Mouse (Mus musculus) Patski (cell line): ENCODE measurements around the gene Sdr42e1. TPM values are rescaled to one million over a fixed set of nuclear protein-coding genes. Genes with fewer than 3 reads are reported as not detected.

Source experiments
- ATAC-seq: fragments of 100-300 bp; one replicate; pipeline ENCODE4 v1.8.0; 2021
- CTCF ChIA-PET: fragments of 350-600 bp; sonication (Branson Sonifier 250); formaldehyde crosslinking; loops from one replicate; lab custom pipeline; 2022; ENCODE audit warnings: inconsistent platforms; lab: Charles Lee
- POLR2A ChIA-PET: fragments of 350-600 bp; sonication (Branson Sonifier 250); formaldehyde crosslinking; loops from one replicate; lab custom pipeline; 2022; ENCODE audit warnings: antibody characterized with exemption, inconsistent platforms; lab: Charles Lee
- DNase-seq: peaks from one replicate; pipeline ENCODE4 v3.0.0-alpha.2; 2011; ENCODE audit warnings: low read depth, low spot score
- H3K27me3 ChIP-seq: fragments of 371-371 bp; one replicate; pipeline ENCODE4 v1.5.1; 2021
- CTCF ChIP-seq: fragments of 100-300 bp; IDR thresholded peaks from one replicate; pipeline ENCODE4 v1.5.1; 2021
- in situ Hi-C: fragments of 300-500 bp; cut with MboI; formaldehyde crosslinking; loops from 3 replicates; pipeline ENCODE4 v1.11.1; 2018; ENCODE audit warnings: low pct_unique_long_range_greater_than_20kb, mixed read lengths
- polyA plus RNA-seq: library from polyadenylated mRNA; unstranded; gene quantifications from one replicate; pipeline ENCODE4 v1.2.3, GENCODE M21; 2021

Sdr42e1 gene
- polyA plus RNA-seq, 1 experiment from 2014 or later: 1.6 TPM

DNA sequence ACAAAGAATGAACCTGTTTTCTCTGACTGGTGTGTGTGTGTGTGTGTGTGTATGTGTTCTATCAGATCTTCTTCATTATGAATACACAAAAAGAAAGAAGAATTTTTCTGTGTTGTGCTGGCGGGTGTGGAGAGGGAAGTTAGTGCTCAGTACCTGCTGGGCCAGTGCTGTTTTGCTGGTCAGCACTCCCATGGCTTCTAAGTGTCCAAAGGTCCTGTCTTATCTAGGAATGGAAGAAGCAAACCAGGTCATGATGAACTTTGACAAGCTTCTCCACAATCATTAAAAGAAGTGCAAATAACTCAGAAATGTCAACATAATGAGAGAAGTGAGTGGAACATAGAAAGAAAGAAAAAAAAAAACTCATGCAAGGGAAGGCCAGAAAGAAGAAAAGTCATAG lies 22.1 kb upstream of the Sdr42e1 start:
- no peak for ATAC-seq
- no peak for DNase-seq
- ChIA-PET CTCF (interaction anchor here (0.8 kb wide), 1 partner anchor 32 kb away, joined by 3 read pairs; no protein-coding TSS in a partner anchor), POLR2A (no interaction called here)
- no peak for TF ChIP-seq CTCF
- peaks cover 12% of the 10 kb centered on the region for H3K27me3 ChIP-seq
- in situ Hi-C loops: loop anchor here (5.0 kb wide), 2 partner anchors 92 to 167 kb away; no protein-coding TSS in a partner anchor

DNA sequence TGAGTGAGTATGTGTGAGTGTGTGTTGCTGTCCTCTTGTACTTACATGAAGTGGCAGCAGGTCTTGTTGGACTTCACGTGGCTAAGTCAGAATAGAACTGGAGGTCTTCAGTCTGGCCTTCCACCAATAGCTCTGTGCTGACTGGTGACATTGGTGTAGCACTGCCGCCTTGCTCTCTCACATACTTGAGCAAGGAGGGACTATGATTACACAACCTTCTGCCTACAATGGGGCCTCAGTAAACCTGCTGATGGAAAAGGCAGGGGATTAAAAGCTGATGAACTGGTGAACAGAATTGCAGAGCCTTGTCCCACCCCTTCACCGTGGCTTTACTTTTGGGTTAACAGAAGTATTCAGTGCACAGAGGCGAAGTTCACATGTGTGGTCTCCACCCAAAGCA lies 18.6 kb upstream of the Sdr42e1 start:
- ATAC-seq (no peak), DNase-seq (no peak)
- peaks cover 20% of the 10 kb centered on the region for H3K27me3 ChIP-seq
- in situ Hi-C loops: no loop called here
- CTCF ChIA-PET: interaction anchor here (1.5 kb wide), 1 partner anchor 10 kb away, joined by 3 read pairs; no protein-coding TSS in a partner anchor
- no peak for TF ChIP-seq CTCF
- POLR2A ChIA-PET: no interaction called here

DNA sequence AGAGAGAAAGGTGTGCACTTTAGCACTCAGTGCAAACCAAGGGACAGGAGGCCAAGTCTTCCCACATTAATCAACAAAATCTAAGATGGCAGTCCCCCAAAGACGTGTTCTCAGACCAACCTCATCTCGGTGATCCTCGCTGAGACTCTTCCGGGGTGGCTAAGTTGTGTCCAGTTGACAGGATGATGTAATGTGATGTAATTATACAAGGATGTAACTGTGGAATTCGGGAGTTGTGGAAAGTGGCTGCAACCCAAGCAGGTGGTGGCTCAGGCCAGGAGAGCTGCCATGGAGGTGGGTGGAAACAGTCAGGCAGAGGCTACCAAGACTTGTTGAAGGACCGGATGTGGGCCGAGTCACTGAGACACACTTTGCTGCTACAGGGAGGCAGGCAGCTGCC lies 14.4 kb upstream of the Sdr42e1 start:
- CTCF ChIA-PET: no interaction called here
- peaks cover 13% of the 10 kb centered on the region for H3K27me3 ChIP-seq
- in situ Hi-C loops: no loop called here
- ATAC-seq (no peak), DNase-seq (no peak)
- POLR2A ChIA-PET: no interaction called here
- no peak for TF ChIP-seq CTCF

DNA sequence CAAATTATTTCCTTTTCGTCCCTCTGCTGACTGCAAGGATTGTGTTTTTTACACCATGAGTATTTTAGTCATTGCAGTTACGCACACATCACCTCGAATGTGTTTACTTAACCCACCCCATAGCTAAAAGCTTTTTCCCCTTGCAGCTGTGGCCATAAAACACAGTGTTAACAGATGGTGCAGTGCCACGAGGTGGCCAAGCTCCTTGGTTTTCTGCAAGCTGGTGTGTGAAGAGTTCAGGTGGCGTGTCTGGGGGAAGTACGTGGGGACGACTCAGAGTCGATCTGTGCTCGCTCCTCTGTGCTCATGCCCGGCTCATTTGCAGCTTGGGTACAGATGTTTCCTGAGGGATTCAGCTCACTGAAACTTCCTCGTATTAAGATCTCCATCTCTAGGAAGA lies 11.0 kb upstream of the Sdr42e1 start:
- ATAC-seq: no peak

DNA sequence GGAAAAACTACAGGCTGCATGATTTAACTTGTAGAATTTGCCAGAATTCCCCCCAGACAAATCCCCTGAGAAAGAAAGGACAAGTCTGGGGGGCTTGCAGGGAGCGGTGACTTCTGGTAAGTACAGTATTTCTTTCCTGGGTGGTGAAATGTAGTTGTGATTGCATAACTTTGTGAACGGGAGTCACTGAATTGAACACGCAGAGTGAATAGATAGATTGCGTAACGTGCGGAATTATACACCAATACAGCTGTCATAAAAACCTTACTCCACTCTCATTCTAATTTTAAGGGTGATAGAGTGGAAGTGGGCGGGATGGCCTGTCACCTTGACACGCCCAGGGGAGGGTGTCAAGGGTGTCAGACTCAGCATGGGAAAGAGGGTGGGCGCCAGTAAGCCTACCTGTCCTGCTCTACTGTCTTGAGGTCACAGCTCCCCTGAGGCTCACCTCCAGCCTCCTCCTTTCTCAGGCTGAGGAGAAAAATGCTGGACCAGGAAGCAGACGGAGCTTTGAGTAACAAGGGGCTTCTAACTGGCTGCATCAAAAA lies 10.5 kb upstream of the Sdr42e1 start:
- peaks cover 21% of the 10 kb centered on the region for H3K27me3 ChIP-seq
- CTCF ChIA-PET: no interaction called here
- in situ Hi-C loops: no loop called here
- ATAC-seq (no peak), DNase-seq (no peak)
- POLR2A ChIA-PET: no interaction called here
- no peak for TF ChIP-seq CTCF

More for the DNA sequence above, 11.0 kb upstream of the Sdr42e1 start:
- in situ Hi-C loops: no loop called here
- ChIA-PET POLR2A (no interaction called here), CTCF (no interaction called here)
- no peak for TF ChIP-seq CTCF
- peaks cover 21% of the 10 kb centered on the region for H3K27me3 ChIP-seq
- DNase-seq: no peak

DNA sequence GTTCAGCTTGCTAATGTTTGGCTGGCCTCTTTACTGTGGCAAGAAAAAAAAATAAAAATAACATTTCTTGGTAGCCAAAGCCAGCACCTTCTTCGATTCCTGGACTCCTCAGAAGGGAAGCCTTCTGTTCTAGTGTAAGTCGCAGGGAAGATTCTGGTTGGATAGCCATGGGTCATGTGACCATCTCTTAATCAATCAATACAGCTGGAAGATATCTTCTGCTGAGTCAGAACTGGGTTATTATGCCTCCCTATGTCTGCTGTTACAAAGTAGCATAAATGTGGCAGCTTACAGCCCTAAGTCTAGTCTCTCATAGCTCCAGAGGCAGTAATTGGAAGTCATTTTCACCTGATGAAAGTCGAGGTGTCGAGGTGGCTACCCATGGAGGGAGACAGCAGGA lies 5.2 kb upstream of the Sdr42e1 start:
- no peak for DNase-seq
- in situ Hi-C loops: no loop called here

DNA sequence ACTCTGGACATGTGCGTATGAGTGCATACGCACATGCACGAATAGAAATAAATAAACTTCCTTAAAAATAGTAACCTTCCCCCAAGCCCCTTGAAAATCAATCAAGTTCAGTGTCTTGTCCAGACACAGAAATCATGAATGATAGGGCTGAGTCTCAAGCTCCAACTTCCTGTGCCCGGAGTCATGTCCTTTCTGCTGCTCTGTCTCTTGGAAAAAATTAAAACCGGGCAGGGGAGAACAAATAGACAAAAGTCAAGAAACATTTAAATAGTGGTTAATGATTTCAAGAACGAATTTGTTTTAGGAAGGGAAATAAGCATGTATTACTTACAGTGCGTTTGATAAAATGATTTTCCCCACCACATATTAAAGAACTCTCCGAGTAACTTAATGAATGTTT lies 3.5 kb upstream of the Sdr42e1 start:
- in situ Hi-C loops: no loop called here
- no peak for ATAC-seq
- TF ChIP-seq CTCF: no peak
- DNase-seq: no peak
- peaks cover 12% of the 10 kb centered on the region for H3K27me3 ChIP-seq
- ChIA-PET CTCF (interaction anchor here (1.4 kb wide), 1 partner anchor 31 kb away, joined by 4 read pairs; no protein-coding TSS in a partner anchor), POLR2A (no interaction called here)

More for the DNA sequence above, 5.2 kb upstream of the Sdr42e1 start:
- ChIA-PET POLR2A (no interaction called here), CTCF (interaction anchor here (1.1 kb wide), 1 partner anchor 171 kb away, joined by 3 read pairs; no protein-coding TSS in a partner anchor)
- peaks cover 13% of the 10 kb centered on the region for H3K27me3 ChIP-seq
- TF ChIP-seq CTCF: no peak
- ATAC-seq: no peak

DNA sequence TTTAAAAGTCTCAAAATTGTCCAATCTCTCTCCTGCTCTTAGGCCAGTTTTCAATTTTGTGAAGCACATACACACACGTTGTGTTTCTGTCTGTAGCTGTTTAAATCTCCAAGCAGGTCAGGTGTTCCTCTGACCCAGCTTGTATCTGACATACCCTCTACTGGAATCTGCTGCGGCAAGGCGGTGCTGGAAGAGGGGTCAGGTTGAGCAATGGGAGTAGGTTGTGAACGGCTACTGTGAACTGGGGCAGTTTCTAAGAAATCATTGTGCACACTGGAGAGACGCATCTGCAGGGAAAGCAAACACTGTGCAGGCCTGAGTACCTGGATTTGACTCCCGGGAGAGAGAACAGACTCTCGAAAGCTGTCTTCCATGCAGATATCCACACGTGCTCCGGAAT lies 3.0 kb upstream of the Sdr42e1 start:
- in situ Hi-C loops: no loop called here
- no peak for DNase-seq
- ChIA-PET POLR2A (no interaction called here), CTCF (interaction anchor here (1.4 kb wide), 1 partner anchor 30 kb away, joined by 4 read pairs; no protein-coding TSS in a partner anchor)
- ATAC-seq: no peak
- H3K27me3 ChIP-seq: peaks cover 7% of the 10 kb centered on the region
- no peak for TF ChIP-seq CTCF

DNA sequence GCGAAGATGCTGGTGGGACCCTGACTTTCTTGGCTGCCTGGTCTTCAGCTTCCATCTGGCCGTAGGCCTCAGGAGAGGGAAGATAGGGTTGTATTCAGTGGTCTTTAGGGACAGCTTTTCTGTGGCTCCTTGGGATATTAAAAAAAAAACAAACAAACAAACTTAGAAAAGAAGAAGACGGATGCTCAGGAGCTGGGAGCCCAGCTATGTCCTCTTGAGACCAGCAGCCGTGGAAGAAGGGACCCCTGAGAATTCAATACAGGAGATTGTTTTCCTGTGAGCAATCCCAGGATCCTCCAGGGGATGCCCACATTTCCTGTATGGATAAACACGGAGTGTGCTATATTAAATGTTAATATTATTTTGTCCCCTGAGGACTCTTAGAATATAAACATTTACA lies 1.7 kb upstream of the Sdr42e1 start:
- H3K27me3 ChIP-seq: peaks cover 1% of the 10 kb centered on the region
- CTCF ChIA-PET: no interaction called here
- TF ChIP-seq CTCF: no peak
- in situ Hi-C loops: no loop called here
- no peak for DNase-seq
- POLR2A ChIA-PET: no interaction called here
- ATAC-seq: no peak

DNA sequence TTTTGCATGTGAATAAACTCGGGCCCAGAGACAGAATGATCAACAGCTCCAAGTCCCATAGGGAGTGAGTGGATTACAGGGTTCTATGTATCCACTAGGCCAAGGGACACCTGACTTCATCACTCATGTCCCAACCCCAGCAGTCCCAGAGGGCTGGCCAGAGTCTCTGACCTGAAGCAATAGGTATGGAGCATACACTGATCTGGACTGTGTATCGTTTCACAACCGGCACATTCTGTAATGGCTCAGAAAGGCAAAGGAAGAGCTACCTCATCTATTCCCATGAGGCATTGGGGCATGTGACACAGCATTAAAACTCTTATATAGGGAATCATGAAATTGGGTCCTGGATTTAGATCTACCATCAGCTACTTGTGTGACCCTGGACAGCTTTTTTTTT lies 931 bp downstream of the Sdr42e1 start:
- ChIA-PET POLR2A (interaction anchor here (0.6 to 1.2 kb wide), 2 partner anchors 9 to 96 kb away, joined by 3 read pairs; no protein-coding TSS in a partner anchor), CTCF (no interaction called here)
- TF ChIP-seq CTCF: no peak
- no peaks in the 10 kb centered on the region for H3K27me3 ChIP-seq
- in situ Hi-C loops: no loop called here
- no peak for ATAC-seq
- no peak for DNase-seq

DNA sequence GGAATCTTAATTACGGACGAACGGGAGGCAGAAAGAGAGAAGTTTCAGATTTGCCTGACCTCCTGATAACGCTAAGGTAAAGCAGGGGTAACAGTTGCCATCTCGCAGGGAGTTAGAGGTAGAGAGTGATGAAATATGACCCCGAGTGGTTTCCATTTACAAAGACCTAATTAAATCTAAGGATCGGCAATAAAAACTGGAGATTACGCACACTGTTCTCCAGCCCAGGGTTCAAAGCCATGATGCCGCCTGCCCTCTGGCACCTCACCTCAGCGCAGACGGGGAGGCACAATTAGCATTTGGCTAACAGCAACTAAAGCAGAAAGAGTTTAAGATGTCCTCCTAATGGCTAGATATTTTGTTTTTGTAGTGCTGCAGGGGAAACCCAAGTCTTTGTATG lies 3.0 kb downstream of the Sdr42e1 start:
- in situ Hi-C loops: no loop called here
- ChIA-PET POLR2A (interaction anchor here (0.6 kb wide), 1 partner anchor 33 kb away, joined by 4 read pairs; no protein-coding TSS in a partner anchor), CTCF (interaction anchor here (0.9 kb wide), 1 partner anchor 12 kb away, joined by 3 read pairs; no protein-coding TSS in a partner anchor)
- no peak for DNase-seq
- ATAC-seq: no peak
- no peaks in the 10 kb centered on the region for H3K27me3 ChIP-seq
- TF ChIP-seq CTCF: no peak
